Mouse (Mus musculus) heart, embryonic 13.5 days (tissue): ENCODE results near the gene Kcnk4. TPM values are rescaled to one million over a fixed set of nuclear protein-coding genes. Genes with fewer than 3 reads are reported as not detected.

ENCODE experiments used
- ATAC-seq: fragments of 200-750 bp; cut with Nextera tagmentation; 2 replicates; pipeline ENCODE4 v1.8.0; 2017; ENCODE audit warnings: moderate TSS enrichment; ENCODE audit not compliant: insufficient number of reproducible peaks, low FRiP score, low TSS enrichment; ENCODE audit errors: extremely low read depth
- H3K27ac ChIP-seq: fragments of 300-500 bp; sonication (generic); replicated peaks from 2 replicates; pipeline ENCODE4 v1.5.1; 2015; ENCODE audit warnings: moderate library complexity, mild to moderate bottlenecking, inconsistent platforms
- H3K27me3 ChIP-seq: fragments of 300-500 bp; sonication (generic); replicated peaks from 2 replicates; pipeline ENCODE4 v1.6.1; 2015; ENCODE audit warnings: mild to moderate bottlenecking, inconsistent platforms
- H3K36me3 ChIP-seq: fragments of 300-500 bp; sonication (generic); 2 replicates; pipeline ENCODE4 v1.6.1; 2015; ENCODE audit warnings: mild to moderate bottlenecking, inconsistent platforms
- H3K4me1 ChIP-seq: fragments of 300-500 bp; sonication (generic); 2 replicates; pipeline ENCODE4 v1.6.1; 2015; ENCODE audit warnings: inconsistent platforms
- H3K4me2 ChIP-seq: fragments of 300-500 bp; sonication (generic); 2 replicates; pipeline ENCODE4 v1.6.1; 2015; ENCODE audit warnings: inconsistent platforms, mild to moderate bottlenecking, moderate library complexity
- H3K4me3 ChIP-seq: fragments of 300-500 bp; sonication (generic); 2 replicates; pipeline ENCODE4 v1.5.1; 2015; ENCODE audit warnings: moderate library complexity, mild to moderate bottlenecking, inconsistent platforms
- H3K9ac ChIP-seq: fragments of 300-500 bp; sonication (generic); 2 replicates; pipeline ENCODE4 v1.6.1; 2015; ENCODE audit warnings: inconsistent platforms, mild to moderate bottlenecking, moderate library complexity
- H3K9me3 ChIP-seq: fragments of 300-500 bp; sonication (generic); 2 replicates; pipeline ENCODE4 v1.6.1; 2016; ENCODE audit warnings: inconsistent platforms
- WGBS: fragments of 180-500 bp; shearing (Covaris S2); methylation state at CpG from one replicate; pipeline ENCODE4 v1.1.7; 2015; ENCODE audit warnings: mixed read lengths; 5-methylcytosine and 5-hydroxymethylcytosine counted together
- polyA plus RNA-seq: library from polyadenylated mRNA; unstranded; fragments of >200 nt; fragmentation: Nextera tagmentation; extraction: Ambion mirVana; gene quantifications from 2 replicates; pipeline ENCODE4 v1.2.1, GENCODE M21; 2015

Kcnk4 gene
- polyA plus RNA-seq, 1 experiment from 2014 or later: 0.44 TPM

DNA sequence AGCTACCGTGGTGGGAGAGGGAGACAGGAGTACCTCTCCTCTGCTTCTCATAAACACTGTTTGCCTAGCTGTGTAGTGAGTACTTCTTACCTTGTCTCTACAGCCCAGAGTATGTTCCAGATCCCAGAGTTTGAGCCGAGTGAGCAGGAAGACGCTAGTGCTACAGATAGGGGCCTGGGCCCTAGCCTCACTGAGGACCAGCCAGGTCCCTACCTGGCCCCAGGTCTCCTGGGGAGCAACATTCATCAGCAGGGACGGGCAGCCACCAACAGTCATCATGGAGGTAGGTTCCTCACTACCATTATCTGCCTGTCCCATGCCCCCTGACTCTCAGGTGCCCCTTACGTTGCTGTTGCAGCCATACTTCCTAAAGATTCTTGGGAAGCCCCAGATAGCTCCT is 8.4 kb upstream of the Kcnk4 start:
- no peak for ATAC-seq
- peaks cover 30% of the 10 kb centered on the region for H3K4me1 ChIP-seq
- 20% methylated on average over 5 of the region's 5 CpGs for WGBS

DNA sequence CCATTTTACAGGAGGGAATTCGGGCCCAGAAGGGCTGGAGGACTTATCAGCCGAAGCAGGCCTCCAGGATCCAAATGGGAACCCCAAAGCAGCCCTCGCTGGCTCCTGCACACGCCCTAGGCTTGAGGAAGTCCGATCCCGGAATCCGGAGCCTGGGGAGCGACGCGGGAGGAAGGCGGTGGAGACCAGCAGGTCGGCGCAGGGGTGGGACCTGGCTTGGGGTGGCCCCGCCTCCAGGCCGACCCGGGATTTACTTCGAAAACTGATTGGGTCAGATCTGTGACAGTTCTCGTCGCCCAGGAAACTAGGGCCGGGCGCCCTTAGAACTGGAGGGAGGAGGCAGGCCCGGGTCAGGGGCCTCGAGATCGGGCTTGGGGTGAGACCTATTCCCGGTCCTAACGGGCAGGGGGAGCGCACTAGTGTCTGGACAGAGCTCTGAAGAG is 8.0 kb upstream of the Kcnk4 start, which contains the start of gene Gpr137:
Gpr137 (minus strand) TSS at position 232 of the 443 bp plus-strand sequence.
- Histone ChIP-seq H3K9me3 (no peaks in the 10 kb centered on the region), H3K36me3 (peaks cover 30% of the 10 kb centered on the region), H3K4me3 (peak within 1 kb of the TSS; percentile 67), H3K27me3 (no peaks in the 10 kb centered on the region), H3K9ac (peak within 1 kb of the TSS; percentile 87), H3K4me1 (peaks cover 30% of the 10 kb centered on the region), H3K27ac (peak within 1 kb of the TSS; percentile 97), H3K4me2 (peak within 1 kb of the TSS; percentile 100)
- WGBS: under 1% methylated on average over 27 of the region's 27 CpGs
- ATAC-seq: peak; percentile 84

More for the DNA sequence above, 8.4 kb upstream of the Kcnk4 start:
- no peaks in the 10 kb centered on the region for H3K9me3 ChIP-seq
- peak overlapping the region; percentile 97 for H3K27ac ChIP-seq
- H3K9ac ChIP-seq: peak overlapping the region; percentile 87
- H3K4me2 ChIP-seq: peak overlapping the region; percentile 100
- peak overlapping the region; percentile 67 for H3K4me3 ChIP-seq
- peaks cover 30% of the 10 kb centered on the region for H3K36me3 ChIP-seq
- no peaks in the 10 kb centered on the region for H3K27me3 ChIP-seq

DNA sequence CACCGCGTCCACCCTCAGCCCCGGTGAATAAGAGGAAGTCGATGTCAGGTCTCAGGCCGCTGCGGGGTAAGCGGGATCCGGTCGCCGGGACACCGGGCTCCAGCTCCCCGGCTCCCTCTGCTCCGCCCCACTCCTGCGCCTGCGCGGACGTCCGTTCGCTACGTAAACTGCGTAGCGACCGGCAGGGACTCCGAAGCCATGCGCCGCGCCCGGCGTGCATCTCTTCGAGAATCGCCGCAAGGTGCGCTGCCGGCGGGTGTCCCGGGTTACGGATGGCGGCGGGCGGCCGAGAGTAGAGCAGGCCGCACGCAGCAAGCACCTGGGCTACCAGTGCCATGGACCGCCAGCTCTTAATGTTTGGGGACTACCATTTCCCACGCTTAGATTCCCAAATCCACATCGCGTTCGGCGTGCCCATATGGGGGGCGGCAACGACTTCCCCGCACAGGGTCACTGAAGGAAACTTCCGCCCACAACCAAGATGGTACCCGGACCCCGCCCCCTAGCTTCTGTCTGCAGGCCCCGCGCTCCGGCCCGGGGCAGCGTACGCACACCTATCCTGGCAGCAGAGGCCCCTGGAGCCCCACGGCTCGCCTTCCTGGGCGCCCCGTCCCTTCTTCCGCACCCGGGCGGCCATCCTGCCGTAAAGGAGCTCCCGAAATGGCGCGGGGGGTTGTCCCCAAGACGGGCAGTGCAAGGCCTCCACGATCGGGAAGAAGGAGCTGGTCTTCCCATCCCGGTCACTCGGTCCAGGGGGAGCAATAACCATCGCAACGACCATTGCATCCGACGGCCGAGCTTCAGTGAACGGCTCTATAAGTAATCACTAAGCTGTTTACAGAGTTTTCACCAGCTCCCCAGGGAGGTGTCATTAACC is 7.3 kb upstream of the Kcnk4 start, which contains the start of gene Bad:
Bad (plus strand) TSS at position 490 of the 877 bp plus-strand sequence.
- under 1% methylated on average over 83 of the region's 83 CpGs for WGBS
- H3K27me3 ChIP-seq: 0 out of 2 replicates have a peak, but pooled peaks cover 5% of the 10 kb centered on the region
- H3K27ac ChIP-seq: peak within 1 kb of the TSS; percentile 97
- peak; percentile 65 for ATAC-seq
- H3K4me2 ChIP-seq: peak within 1 kb of the TSS; percentile 100
- peaks cover 24% of the 10 kb centered on the region for H3K36me3 ChIP-seq
- H3K4me1 ChIP-seq: peaks cover 30% of the 10 kb centered on the region
- H3K9me3 ChIP-seq: no peaks in the 10 kb centered on the region
- H3K4me3 ChIP-seq: peak within 1 kb of the TSS; percentile 67
- H3K9ac ChIP-seq: peak within 1 kb of the TSS; percentile 87

DNA sequence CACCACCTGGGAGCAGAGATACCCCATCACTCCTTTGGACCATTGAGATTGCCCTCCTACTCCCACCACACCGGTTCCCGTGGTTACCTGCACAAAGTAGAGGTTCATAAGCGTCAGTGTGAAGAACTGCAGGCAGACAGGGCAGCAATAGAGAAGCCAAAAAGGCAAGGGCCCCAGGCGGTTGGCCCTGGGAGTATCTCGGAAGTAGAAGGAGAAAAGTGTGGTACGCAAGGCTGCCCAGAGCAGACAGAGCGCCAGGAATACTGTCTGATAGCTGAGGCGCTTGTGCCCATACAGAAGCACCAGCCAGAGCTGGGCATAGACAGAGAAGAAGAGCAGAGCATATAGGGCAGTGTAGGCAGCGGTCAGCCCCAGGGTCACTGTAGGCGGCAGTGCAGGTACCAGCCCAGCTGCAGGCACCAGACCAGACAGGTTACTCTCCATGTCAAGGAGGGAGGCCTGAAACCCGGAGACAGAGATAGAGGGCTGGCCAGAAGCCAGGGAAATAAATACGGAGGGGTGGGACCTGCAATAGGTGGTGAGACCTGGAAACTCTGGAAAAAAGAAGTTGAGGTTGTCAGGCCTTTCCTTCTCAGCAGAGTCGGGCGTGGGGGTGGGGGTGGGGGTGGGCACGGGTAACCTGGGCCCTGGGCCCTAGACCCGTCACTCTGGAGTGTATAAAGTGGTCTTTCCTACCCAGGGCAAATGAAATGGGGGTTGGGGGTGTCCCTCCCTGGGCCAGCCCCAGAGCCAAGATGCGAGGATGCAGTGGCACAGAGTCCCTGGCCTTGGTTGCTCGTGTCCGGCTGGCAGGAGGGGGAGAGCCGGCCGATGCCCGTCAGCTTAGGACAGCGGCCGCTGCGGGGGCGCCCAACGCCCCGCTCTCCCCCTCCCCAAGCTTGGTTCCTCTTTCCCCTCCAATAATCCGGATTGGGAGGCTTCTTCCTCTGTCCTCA is 6.4 kb upstream of the Kcnk4 start:
- peak; percentile 6; the same call in 1 of the 2 replicates for ATAC-seq
- Histone ChIP-seq H3K9me3 (no peaks in the 10 kb centered on the region), H3K4me1 (peaks cover 30% of the 10 kb centered on the region), H3K27me3 (peaks cover 13% of the 10 kb centered on the region), H3K27ac (peak overlapping the region; percentile 97), H3K4me3 (peak overlapping the region; percentile 67), H3K9ac (peak overlapping the region; percentile 87), H3K36me3 (peaks cover 20% of the 10 kb centered on the region), H3K4me2 (peak overlapping the region; percentile 100)
- WGBS: 20% methylated on average over 28 of the region's 29 CpGs

DNA sequence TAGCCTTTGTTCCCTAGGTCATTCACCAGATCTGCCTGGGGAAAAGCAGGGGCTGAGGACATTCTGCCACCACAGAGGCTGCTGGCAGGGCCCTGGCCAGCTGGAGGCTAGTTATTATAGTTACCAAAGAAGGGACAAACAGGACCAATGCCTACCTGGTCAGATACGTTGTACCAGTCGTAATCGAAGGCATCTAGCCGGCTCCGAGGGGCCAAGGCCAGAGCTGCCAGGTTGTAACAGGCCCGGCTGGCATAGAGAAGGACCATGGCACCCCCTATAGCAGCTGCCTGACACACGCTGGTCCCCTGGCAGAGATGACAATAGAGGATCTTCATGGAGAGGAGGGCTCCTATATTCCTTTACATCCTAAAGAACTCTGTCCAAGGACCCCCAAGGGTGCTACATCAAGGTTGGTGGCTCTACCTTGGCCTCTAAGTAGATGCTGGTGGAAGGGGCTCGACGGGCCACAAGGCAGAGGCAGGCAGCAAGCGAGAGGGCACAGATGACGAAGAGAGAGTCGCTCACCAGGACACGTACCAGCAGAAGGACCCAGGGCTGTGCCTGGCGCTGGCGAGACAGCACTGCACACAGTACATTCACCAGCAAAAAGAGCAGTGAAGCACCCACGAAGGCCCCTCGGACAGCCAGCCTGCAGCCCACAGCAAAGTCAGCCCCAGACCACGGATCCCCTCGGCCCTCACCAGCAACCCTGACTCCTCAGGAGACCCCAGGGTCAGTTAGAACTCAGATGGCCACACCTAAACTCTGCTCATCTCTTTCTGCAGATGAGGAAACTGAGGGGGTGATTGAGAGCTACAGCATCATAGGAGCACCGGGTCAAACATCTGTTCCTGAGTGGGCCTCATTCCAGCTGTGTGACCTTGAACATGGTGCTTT is 5.0 kb upstream of the Kcnk4 start:
- H3K36me3 ChIP-seq: 0 out of 2 replicates have a peak, but pooled peaks cover 8% of the 10 kb centered on the region
- H3K4me1 ChIP-seq: peaks cover 31% of the 10 kb centered on the region
- 86% methylated on average over 20 of the region's 20 CpGs for WGBS
- no peak for ATAC-seq
- H3K4me3 ChIP-seq: no peak overlapping the region
- H3K27me3 ChIP-seq: peaks cover 27% of the 10 kb centered on the region
- peak overlapping the region; percentile 87; the same call in 1 of the 2 replicates for H3K9ac ChIP-seq
- no peak overlapping the region for H3K4me2 ChIP-seq
- no peaks in the 10 kb centered on the region for H3K9me3 ChIP-seq
- no peak overlapping the region for H3K27ac ChIP-seq

DNA sequence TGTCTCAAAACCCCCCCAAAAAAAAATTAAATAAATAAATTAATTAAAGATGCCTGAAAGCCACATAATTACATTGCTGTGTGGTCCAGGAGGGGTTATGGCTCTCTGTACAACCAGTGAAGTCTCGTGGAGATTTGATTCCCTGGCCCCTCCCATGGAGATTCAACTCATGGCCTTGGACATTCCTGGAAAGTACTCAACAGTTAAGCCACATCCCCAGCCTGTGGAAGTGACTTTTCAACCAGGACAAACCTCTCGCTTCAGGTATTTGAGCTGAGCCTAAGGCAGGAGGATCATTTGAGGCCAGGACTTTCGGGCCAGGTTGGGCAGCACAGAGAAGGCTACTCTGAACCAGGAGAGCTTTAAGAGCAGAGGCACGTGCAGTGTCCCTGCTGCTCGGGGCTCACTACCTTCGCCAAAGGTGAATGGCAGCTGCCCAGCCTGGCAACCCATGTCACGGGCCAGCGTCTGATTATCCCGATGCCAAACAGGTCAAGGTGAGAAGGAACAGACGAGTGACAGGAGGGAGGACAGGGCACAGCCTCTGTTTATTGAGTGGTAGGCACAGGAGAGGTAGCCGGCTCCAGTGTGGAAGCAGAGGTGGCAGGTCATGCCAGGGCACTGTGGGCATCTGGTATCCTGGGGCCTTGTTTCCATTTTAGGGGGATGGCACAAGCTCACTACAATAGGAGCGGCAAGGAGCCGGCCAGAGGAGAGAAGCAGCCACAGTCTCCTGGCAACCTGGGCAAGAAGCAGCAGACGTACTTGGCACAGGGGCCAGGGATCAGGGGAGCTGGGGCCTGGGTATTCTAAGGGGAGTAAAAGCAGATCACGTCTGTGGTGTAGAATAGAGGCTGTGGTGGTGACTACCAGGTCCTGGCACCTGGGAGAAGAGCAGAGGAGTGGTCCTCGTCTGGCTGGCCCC is 3.5 kb upstream of the Kcnk4 start:
- peaks cover 33% of the 10 kb centered on the region for H3K4me1 ChIP-seq
- 70% methylated on average over 16 of the region's 16 CpGs for WGBS
- peaks cover 42% of the 10 kb centered on the region for H3K27me3 ChIP-seq
- no peak overlapping the region for H3K4me2 ChIP-seq
- H3K4me3 ChIP-seq: no peak overlapping the region
- ATAC-seq: no peak
- H3K9me3 ChIP-seq: no peaks in the 10 kb centered on the region
- H3K27ac ChIP-seq: no peak overlapping the region
- 0 out of 2 replicates have a peak, but pooled peaks cover 4% of the 10 kb centered on the region for H3K36me3 ChIP-seq
- H3K9ac ChIP-seq: no peak overlapping the region; the same call in 1 of the 2 replicates

DNA sequence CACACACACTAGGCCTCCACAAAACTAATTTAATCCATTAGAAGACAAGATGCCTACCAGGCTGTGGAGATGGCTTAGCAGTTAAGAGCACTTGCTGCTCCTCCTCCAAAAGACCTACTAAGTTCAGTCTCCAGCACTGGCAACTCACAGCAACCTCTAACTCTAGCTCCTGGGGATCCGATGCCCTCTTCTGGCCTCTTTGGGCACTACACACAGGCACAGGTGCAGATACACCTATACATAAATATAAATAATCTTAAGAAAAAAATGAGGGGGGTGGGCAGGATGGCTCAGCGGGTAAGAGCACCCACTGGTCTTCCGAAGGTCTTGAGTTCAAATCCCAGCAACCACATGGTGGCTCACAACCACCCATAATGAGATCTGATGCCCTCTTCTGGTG is 2.0 kb upstream of the Kcnk4 start:
- no peak overlapping the region for H3K27ac ChIP-seq
- peaks cover 57% of the 10 kb centered on the region for H3K27me3 ChIP-seq
- H3K4me3 ChIP-seq: no peak overlapping the region
- peaks cover 31% of the 10 kb centered on the region for H3K4me1 ChIP-seq
- H3K4me2 ChIP-seq: no peak overlapping the region
- no peak overlapping the region for H3K9ac ChIP-seq
- 23% methylated on average over 3 of the region's 3 CpGs for WGBS
- no peaks in the 10 kb centered on the region for H3K9me3 ChIP-seq
- no peak for ATAC-seq
- 0 out of 2 replicates have a peak, but pooled peaks cover 4% of the 10 kb centered on the region for H3K36me3 ChIP-seq

DNA sequence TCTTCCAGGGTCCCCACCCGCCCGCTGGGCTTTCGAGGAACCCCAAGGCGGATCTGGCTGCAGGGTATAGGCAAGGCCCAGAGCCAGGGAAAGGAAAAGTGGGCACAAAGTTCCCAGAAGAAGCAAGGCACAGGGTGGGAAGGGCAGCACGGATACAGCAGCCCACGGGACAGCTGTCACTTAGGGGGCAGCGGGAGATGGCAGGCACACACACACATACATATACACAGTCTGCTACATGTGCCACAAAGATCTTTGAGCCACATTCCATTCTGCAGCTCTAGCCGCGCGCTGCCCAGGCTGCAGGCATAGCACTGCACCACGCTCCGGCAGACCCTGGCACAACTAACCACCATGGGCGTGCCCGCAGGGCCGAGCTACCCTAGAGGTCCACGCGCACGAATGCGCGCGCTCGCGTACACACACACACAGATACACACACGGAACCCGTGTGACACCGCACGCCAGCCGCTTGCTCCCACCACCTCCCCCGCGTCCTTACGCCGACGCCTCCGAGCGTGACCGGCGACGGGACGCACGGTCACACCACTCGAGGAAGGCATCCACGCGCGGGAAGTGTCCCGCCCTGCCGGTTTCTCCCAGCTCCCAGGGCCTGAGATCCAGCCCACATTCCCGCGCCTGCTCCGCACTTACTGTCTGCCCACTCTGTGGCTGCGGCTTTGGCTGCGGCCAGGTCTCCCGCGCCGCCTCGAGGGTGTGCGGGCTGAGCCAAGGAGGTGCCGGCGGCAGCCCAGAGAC is 700 bp downstream of the Kcnk4 start:
- Histone ChIP-seq H3K4me3 (peak overlapping the region; percentile 56), H3K27me3 (peaks cover 82% of the 10 kb centered on the region), H3K4me1 (peaks cover 13% of the 10 kb centered on the region), H3K9me3 (no peaks in the 10 kb centered on the region), H3K36me3 (0 out of 2 replicates have a peak, but pooled peaks cover 4% of the 10 kb centered on the region), H3K4me2 (peak overlapping the region; percentile 86), H3K9ac (peak overlapping the region; percentile 80), H3K27ac (no peak overlapping the region)
- 4% methylated on average over 58 of the region's 58 CpGs for WGBS
- ATAC-seq: no peak

DNA sequence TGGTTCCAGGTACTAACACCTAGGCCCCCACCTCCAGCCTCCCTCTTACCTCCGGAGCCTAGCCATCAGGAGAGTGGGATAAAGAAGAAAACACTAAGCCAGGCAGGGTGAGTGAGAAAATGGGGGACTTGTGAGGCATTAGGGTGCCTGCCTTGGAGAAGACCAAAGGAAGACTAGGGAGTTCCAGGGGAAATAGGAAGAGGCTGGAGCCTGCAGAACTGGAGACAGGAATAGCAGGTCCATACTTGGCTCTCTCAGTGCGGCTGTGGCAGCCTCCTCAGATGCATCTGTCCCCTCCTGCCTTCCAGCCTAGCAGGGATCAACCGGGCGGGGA is 1.2 kb downstream of the Kcnk4 start:
- Histone ChIP-seq H3K9me3 (no peaks in the 10 kb centered on the region), H3K4me3 (peak overlapping the region; percentile 56), H3K4me1 (peaks cover 13% of the 10 kb centered on the region), H3K9ac (peak overlapping the region; percentile 80; the same call in 1 of the 2 replicates), H3K27me3 (peaks cover 88% of the 10 kb centered on the region), H3K27ac (no peak overlapping the region), H3K4me2 (peak overlapping the region; percentile 86), H3K36me3 (0 out of 2 replicates have a peak, but pooled peaks cover 4% of the 10 kb centered on the region)
- ATAC-seq: no peak
- WGBS: 22% methylated on average over 4 of the region's 4 CpGs
